Mouse (Mus musculus) naive thymus-derived CD4-positive, alpha-beta T cell, adult 2 months (primary cell): ENCODE measurements around the gene Mical3.
A peak's percentile ranks its signal among the peaks of the same experiment; 100 is the strongest.

Source experiments
- DNase-seq: peaks from one replicate; pipeline ENCODE4 v3.0.0-alpha.2; 2011; ENCODE audit warnings: low read depth

The Mical3 gene

GRCm38 (mm10) chr6:121145906-121146305, 15.1 kb upstream of the Mical3 start:
- no peak for DNase-seq

GRCm38 (mm10) chr6:121145010-121145604, 14.3 kb upstream of the Mical3 start:
- no peak for DNase-seq

GRCm38 (mm10) chr6:121144066-121144465, 13.3 kb upstream of the Mical3 start:
- DNase-seq = no peak

- no peak for DNase-seq
Observed at GRCm38 (mm10) chr6:121143439-121143838, 12.6 kb upstream of the Mical3 start.

- no peak for DNase-seq
Observed at GRCm38 (mm10) chr6:121142298-121142697, 11.5 kb upstream of the Mical3 start.

GRCm38 (mm10) chr6:121139271-121139670, 8.5 kb upstream of the Mical3 start:
- DNase-seq = no peak

- DNase-seq = no peak
Observed at GRCm38 (mm10) chr6:121138338-121139040, 7.7 kb upstream of the Mical3 start.

GRCm38 (mm10) chr6:121137222-121137621, 6.4 kb upstream of the Mical3 start:
- DNase-seq = no peak

GRCm38 (mm10) chr6:121134884-121135283, 4.1 kb upstream of the Mical3 start:
- DNase-seq = no peak

GRCm38 (mm10) chr6:121134249-121134648, 3.5 kb upstream of the Mical3 start:
- DNase-seq = no peak

GRCm38 (mm10) chr6:121130039-121130705, 627 bp downstream of the Mical3 start:
- DNase-seq = peak; percentile 92

- DNase-seq = peak; percentile 19
Observed at GRCm38 (mm10) chr6:121129506-121129905, 1.3 kb downstream of the Mical3 start.

- no peak for DNase-seq
Observed at GRCm38 (mm10) chr6:121128736-121129135, 2.1 kb downstream of the Mical3 start.

GRCm38 (mm10) chr6:121127726-121128125, 3.1 kb downstream of the Mical3 start:
- DNase-seq = no peak

- DNase-seq = no peak
Observed at GRCm38 (mm10) chr6:121126202-121126601, 4.6 kb downstream of the Mical3 start.

- no peak for DNase-seq
Observed at GRCm38 (mm10) chr6:121122739-121123241, 8.0 kb downstream of the Mical3 start.

- DNase-seq = no peak
Observed at GRCm38 (mm10) chr6:121120776-121121175, 10.0 kb downstream of the Mical3 start.

- no peak for DNase-seq
Observed at GRCm38 (mm10) chr6:121117971-121118755, 12.6 kb downstream of the Mical3 start.

GRCm38 (mm10) chr6:121117142-121117541, 13.7 kb downstream of the Mical3 start:
- peak; percentile 47 for DNase-seq

GRCm38 (mm10) chr6:121116434-121116833, 14.4 kb downstream of the Mical3 start:
- DNase-seq = no peak

- no peak for DNase-seq
Observed at GRCm38 (mm10) chr6:121111448-121112055, 19.2 kb downstream of the Mical3 start.
